Mouse (Mus musculus): ENCODE data around the gene Cnpy3.

GRCm38 (mm10) chr17:46742986-46743385 lies 9.0 kb downstream of the Cnpy3 start:
- TF ChIP-seq CTCF (IDR thresholded peaks at IDR 0.05; ENCODE audit: low read depth) (no peak), EP300 (IDR thresholded peaks at IDR 0.05; ENCODE audit: low read depth) (no peak)
